Mouse (Mus musculus) heart, postnatal 0 days (tissue): ENCODE results near the gene Ing4.

Experiments
- CTCF ChIP-seq: IDR thresholded peaks from 2 replicates; pipeline ENCODE4 v1.5.1; 2016; ENCODE audit warnings: antibody characterized with exemption, control low read depth, low read depth
- EP300 ChIP-seq: IDR thresholded peaks from 2 replicates; pipeline ENCODE4 v1.6.1; 2016; ENCODE audit warnings: antibody characterized with exemption, low read depth

GRCm38 (mm10) chr6:125040221-125040620 lies 661 bp downstream of the Ing4 start:
- TF ChIP-seq EP300: no peak
- TF ChIP-seq CTCF: no peak
